Mouse (Mus musculus) CH12.LX (cell line): Measurements from ENCODE around the gene Lemd2. TPM values are rescaled to one million over a fixed set of nuclear protein-coding genes. Genes with fewer than 3 reads are reported as not detected.

Source experiments
- DNase-seq: peaks from one replicate; pipeline ENCODE4 v3.0.0-alpha.2; 2013; ENCODE audit errors: extremely low read depth
- H3K27ac ChIP-seq: 2 replicates; pipeline ENCODE4 v1.5.1; 2012; ENCODE audit warnings: low read depth, mild to moderate bottlenecking, control low read depth, moderate library complexity; ENCODE audit not compliant: insufficient read depth
- H3K27me3 ChIP-seq: replicated peaks from 2 replicates; pipeline ENCODE3; 2012; ENCODE audit warnings: inconsistent platforms
- H3K36me3 ChIP-seq, 2 experiments: replicated peaks in 1 of 2; 2 replicates each; pipeline versions ENCODE3 to v1.6.1; 2012; ENCODE audit warnings: inconsistent platforms in 1 of 2, low read length in 1 of 2, mild to moderate bottlenecking in 1 of 2, mixed read lengths in 1 of 2, moderate library complexity in 1 of 2; ENCODE audit not compliant: control insufficient read depth in 1 of 2, insufficient read depth in 1 of 2
- H3K4me1 ChIP-seq, 2 experiments: 2 replicates each; pipeline ENCODE4 v1.6.1; 2012; ENCODE audit warnings: inconsistent platforms in 1 of 2, moderate library complexity in 1 of 2; ENCODE audit not compliant: insufficient read depth in 2 of 2, control insufficient read depth in 1 of 2
- H3K4me2 ChIP-seq: 2 replicates; pipeline ENCODE4 v1.6.1; 2012; ENCODE audit warnings: low read depth, mild to moderate bottlenecking, control low read depth; ENCODE audit not compliant: poor library complexity, insufficient read depth, severe bottlenecking
- H3K4me3 ChIP-seq, 3 experiments: fragments of 150-350 bp in 1 of 3; sonication (generic) in 1 of 3; replicated peaks in 1 of 3; 2 replicates each; pipeline versions ENCODE3 to v1.5.1; 2011 to 2012; ENCODE audit warnings: low read depth in 2 of 3, low read length in 2 of 3, mild to moderate bottlenecking in 2 of 3, moderate library complexity in 2 of 3, control low read depth in 1 of 3, improper control_type of control experiment in 1 of 3, inconsistent platforms in 1 of 3, mixed read lengths in 1 of 3; ENCODE audit not compliant: poor library complexity in 1 of 3
- H3K79me2 ChIP-seq: replicated peaks from 2 replicates; pipeline ENCODE4 v1.6.1; 2012; ENCODE audit warnings: mild to moderate bottlenecking, moderate library complexity; ENCODE audit not compliant: control insufficient read depth, poor library complexity, insufficient read depth, severe bottlenecking; ENCODE audit errors: extremely low read depth
- H3K9ac ChIP-seq: 2 replicates; pipeline ENCODE4 v1.6.1; 2012; ENCODE audit warnings: low read depth, mild to moderate bottlenecking, control low read depth, moderate library complexity; ENCODE audit not compliant: insufficient read depth
- H3K9me3 ChIP-seq: replicated peaks from 2 replicates; pipeline ENCODE3; 2012; ENCODE audit warnings: low read length, inconsistent platforms, mixed read lengths
- BHLHE40 ChIP-seq: IDR thresholded peaks from 2 replicates; pipeline ENCODE4 v1.6.1; 2011; ENCODE audit warnings: mild to moderate bottlenecking, low read depth, low read length, improper control_type of control experiment
- CHD1 ChIP-seq: IDR thresholded peaks from 2 replicates; pipeline ENCODE4 v1.6.1; 2012; ENCODE audit warnings: low read depth, low read length, improper control_type of control experiment, inconsistent platforms
- CTCF ChIP-seq, 2 experiments: IDR thresholded peaks in 1 of 2; conservative IDR thresholded peaks in 1 of 2; 2 replicates each; pipeline ENCODE4 v1.5.1; 2011 to 2012; ENCODE audit warnings: low read depth in 2 of 2, low read length in 2 of 2, improper control_type of control experiment in 1 of 2, inconsistent platforms in 1 of 2, mild to moderate bottlenecking in 1 of 2, moderate library complexity in 1 of 2
- ELF1 ChIP-seq: IDR thresholded peaks from 2 replicates; pipeline ENCODE4 v1.6.1; 2014; ENCODE audit warnings: low read depth, mild to moderate bottlenecking, inconsistent platforms, low read length, improper control_type of control experiment
- EP300 ChIP-seq: IDR thresholded peaks from 2 replicates; pipeline ENCODE4 v1.6.1; 2011; ENCODE audit warnings: low read length, improper control_type of control experiment
- HCFC1 ChIP-seq: IDR thresholded peaks from 2 replicates; pipeline ENCODE4 v1.6.1; 2012; ENCODE audit warnings: low read depth, mild to moderate bottlenecking, inconsistent platforms, low read length, improper control_type of control experiment
- IRF4 ChIP-seq: IDR thresholded peaks from 2 replicates; pipeline ENCODE4 v1.6.1; 2014; ENCODE audit warnings: low read depth, mild to moderate bottlenecking, inconsistent platforms, low read length, improper control_type of control experiment
- JUND ChIP-seq: conservative IDR thresholded peaks from 2 replicates; pipeline ENCODE4 v1.6.1; 2011; ENCODE audit warnings: low read depth, low read length, improper control_type of control experiment
- MAFK ChIP-seq: IDR thresholded peaks from 2 replicates; pipeline ENCODE4 v1.6.1; 2011; ENCODE audit warnings: low read length, improper control_type of control experiment; ENCODE audit not compliant: insufficient replicate concordance
- MAX ChIP-seq: IDR thresholded peaks from 2 replicates; pipeline ENCODE4 v1.6.1; 2011; ENCODE audit warnings: low read length, improper control_type of control experiment
- MAZ ChIP-seq: IDR thresholded peaks from 2 replicates; pipeline ENCODE4 v1.6.1; 2012; ENCODE audit warnings: low read depth, mild to moderate bottlenecking, inconsistent platforms, low read length, improper control_type of control experiment, moderate library complexity
- MEF2A ChIP-seq: IDR thresholded peaks from 2 replicates; pipeline ENCODE4 v1.6.1; 2014; ENCODE audit warnings: low read depth, mild to moderate bottlenecking, inconsistent platforms, low read length, improper control_type of control experiment, borderline replicate concordance
- NELFE ChIP-seq: IDR thresholded peaks from 2 replicates; pipeline ENCODE4 v1.6.1; 2011; ENCODE audit warnings: low read depth, low read length, improper control_type of control experiment
- PAX5 ChIP-seq: IDR thresholded peaks from 2 replicates; pipeline ENCODE4 v1.6.1; 2012; ENCODE audit warnings: low read length, inconsistent platforms, mixed read lengths
- POLR2AphosphoS2 ChIP-seq: IDR thresholded peaks from 2 replicates; pipeline ENCODE4 v1.6.1; 2011; ENCODE audit warnings: low read depth, low read length, improper control_type of control experiment
- RCOR1 ChIP-seq: conservative IDR thresholded peaks from 2 replicates; pipeline ENCODE4 v1.6.1; 2012; ENCODE audit warnings: low read depth, mild to moderate bottlenecking, inconsistent platforms, low read length, improper control_type of control experiment
- TBP ChIP-seq: conservative IDR thresholded peaks from 2 replicates; pipeline ENCODE4 v1.6.1; 2011; ENCODE audit warnings: low read depth, low read length, improper control_type of control experiment
- TCF12 ChIP-seq: IDR thresholded peaks from 2 replicates; pipeline ENCODE4 v1.6.1; 2014; ENCODE audit warnings: low read depth, mild to moderate bottlenecking, inconsistent platforms, low read length, improper control_type of control experiment
- USF1 ChIP-seq: IDR thresholded peaks from 2 replicates; pipeline ENCODE4 v1.6.1; 2014; ENCODE audit warnings: low read depth, mild to moderate bottlenecking, inconsistent platforms, low read length, improper control_type of control experiment
- ZMIZ1 ChIP-seq: IDR thresholded peaks from 2 replicates; pipeline ENCODE4 v1.6.1; 2012; ENCODE audit warnings: low read depth, mild to moderate bottlenecking, inconsistent platforms, low read length, improper control_type of control experiment
- ZNF384 ChIP-seq: IDR thresholded peaks from 2 replicates; pipeline ENCODE4 v1.6.1; 2012; ENCODE audit warnings: low read depth, low read length, improper control_type of control experiment, inconsistent platforms
- dilution Hi-C: fragments of 300-500 bp; cut with MboI; formaldehyde crosslinking; loops from 2 replicates; pipeline ENCODE4 v1.14.3; 2020; ENCODE audit warnings: low sequenced_read_pairs; ENCODE audit not compliant: extremely low pct_unique_long_range_greater_than_20kb, extremely low pct_ligation_motif_present
- in situ Hi-C: fragments of 300-500 bp; cut with MboI; formaldehyde crosslinking; loops from 3 replicates; pipeline ENCODE4 v1.14.3; 2019; ENCODE audit warnings: low sequenced_read_pairs, low pct_ligation_motif_present, low pct_unique_long_range_greater_than_20kb, mixed read lengths
- polyA plus RNA-seq: library from polyadenylated mRNA; unstranded; fragments of >175 nt; gene quantifications from 2 replicates; pipeline ENCODE4 v1.2.1, GENCODE M21; 2012; ENCODE audit warnings: low read depth; ENCODE audit not compliant: insufficient read length
- total RNA-seq, 2 experiments: library from RNA; depleted of rRNA; stranded (reverse); fragments of 300-350 nt in 1 of 2; fragments of >200 nt in 1 of 2; gene quantifications; 2 replicates each; pipeline ENCODE4 v1.2.3; 2012 to 2014

The Lemd2 gene
- total and polyA plus RNA-seq, 3 experiments, result 15.1 to 28.8 (median 18.4) TPM

DNA sequence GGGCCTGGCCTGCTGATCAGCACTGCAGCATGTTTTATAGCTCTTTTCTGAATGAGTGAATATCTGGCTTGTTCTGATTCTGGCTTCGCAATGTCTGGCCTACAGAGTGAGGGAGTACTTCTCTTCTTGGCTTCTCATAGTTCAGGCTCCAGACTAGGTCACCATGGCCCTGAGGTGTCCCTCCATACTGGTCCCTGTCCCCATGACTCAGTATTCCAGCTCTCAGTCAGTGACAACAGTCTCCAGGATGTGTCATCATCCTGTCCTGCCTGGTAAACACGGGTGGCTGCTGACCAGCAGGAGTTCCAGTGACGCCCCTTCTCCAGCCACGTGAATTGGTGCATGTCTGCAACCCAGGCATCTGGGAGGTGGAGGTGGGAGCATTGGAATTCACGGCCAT lies 33.1 kb downstream of the Lemd2 start:
- no peak overlapping the region for H3K4me3 ChIP-seq
- H3K9ac ChIP-seq, result no peak overlapping the region
- TF ChIP-seq POLR2AphosphoS2 (no peak), USF1 (no peak), ZMIZ1 (no peak), MAFK (no peak), HCFC1 (no peak), MAX (no peak), JUND (no peak), PAX5 (no peak), CHD1 (no peak), EP300 (no peak), IRF4 (no peak), BHLHE40 (no peak), ELF1 (no peak), TBP (no peak), NELFE (no peak), TCF12 (no peak), MAZ (no peak)
- dilution Hi-C loops, result no loop called here
- no peaks in the 10 kb centered on the region for H3K9me3 ChIP-seq
- no peak for DNase-seq
- H3K79me2 ChIP-seq, result peaks cover 11% of the 10 kb centered on the region; the same call in 1 of the 2 replicates
- H3K4me1 ChIP-seq, result peaks cover 59 to 80% of the 10 kb centered on the region in 2 experiments
- no peaks in the 10 kb centered on the region for H3K36me3 ChIP-seq
- no peak overlapping the region for H3K4me2 ChIP-seq
- H3K27me3 ChIP-seq, result no peaks in the 10 kb centered on the region
- H3K27ac ChIP-seq, result peak overlapping the region; percentile 99
- in situ Hi-C loops, result no loop called here

GRCm38 (mm10) chr17:27169952-27170695 lies 34.1 kb downstream of the Lemd2 start:
- peak overlapping the region; percentile 99 for H3K27ac ChIP-seq
- H3K36me3 ChIP-seq, result peaks cover 0 to 6% of the 10 kb centered on the region in 2 experiments
- TF ChIP-seq ZNF384 (no peak), EP300 (no peak), CTCF (conservative IDR thresholded peaks at IDR 0.05 in 1 of 2, IDR thresholded peaks at IDR 0.05 in 1 of 2; ENCODE audit: low read depth in 2 of 2, low read length in 2 of 2) (no peak), ZMIZ1 (no peak), MEF2A (no peak), RCOR1 (no peak), ELF1 (no peak), TCF12 (no peak)
- in situ Hi-C loops, result loop anchor here (10.0 kb wide), 1 partner anchor 155 kb away; no protein-coding TSS in a partner anchor
- H3K4me2 ChIP-seq, result no peak overlapping the region
- DNase-seq, result no peak
- peaks cover 18% of the 10 kb centered on the region for H3K79me2 ChIP-seq
- no peaks in the 10 kb centered on the region for H3K27me3 ChIP-seq
- H3K9ac ChIP-seq, result no peak overlapping the region
- dilution Hi-C loops, result no loop called here
- no peak overlapping the region for H3K4me3 ChIP-seq
- peaks cover 57 to 81% of the 10 kb centered on the region in 2 experiments for H3K4me1 ChIP-seq
- no peaks in the 10 kb centered on the region for H3K9me3 ChIP-seq
